Mouse (Mus musculus): Measurements from ENCODE around the gene Snrnp70. TPM values are rescaled to one million over a fixed set of nuclear protein-coding genes. Genes with fewer than 3 reads are reported as not detected.
"Not testable (repeated sequence)": the region's sequence is repeated elsewhere in the genome, so short reads cannot be mapped to it uniquely, and the experiment has no call there.

The Snrnp70 gene
- polyA plus RNA-seq, 1 experiment from 2014 or later: 56.5 TPM

GRCm38 (mm10) chr7:45359081-45359480 lies 36.5 kb downstream of the Snrnp70 start:
- H3K4me2 ChIP-seq (ENCODE audit: low read depth, low read length); H3K27ac ChIP-seq (replicated peaks; ENCODE audit: low read depth, low read length); H3K36me3 ChIP-seq (ENCODE audit: control insufficient read depth, insufficient read depth, low read length); H3K4me3 ChIP-seq (ENCODE audit: low read depth, low read length); ATAC-seq (ENCODE audit: low read depth); H3K9me3 ChIP-seq (ENCODE audit: control insufficient read depth, low read length); H3K9ac ChIP-seq (ENCODE audit: low read depth, low read length); H3K4me1 ChIP-seq (ENCODE audit: control insufficient read depth, insufficient read depth, low read length); DNase-seq (ENCODE audit: low spot score): not testable (repeated sequence)
- WGBS: 59% methylated on average over 10 of the region's 11 CpGs
- peaks cover 36% of the 10 kb centered on the region for H3K27me3 ChIP-seq (replicated peaks; ENCODE audit: control insufficient read depth, insufficient read depth, low read length)

- H3K4me1 ChIP-seq (ENCODE audit: control insufficient read depth, insufficient read depth, low read length): no peaks in the 10 kb centered on the region
- H3K4me2 ChIP-seq (ENCODE audit: low read depth, low read length): no peak overlapping the region
- no peak overlapping the region for H3K4me3 ChIP-seq (ENCODE audit: low read depth, low read length)
- H3K27ac ChIP-seq (replicated peaks; ENCODE audit: low read depth, low read length): no peak overlapping the region
- no peak overlapping the region for H3K9ac ChIP-seq (ENCODE audit: low read depth, low read length)
- DNase-seq (ENCODE audit: low spot score) (no peak), ATAC-seq (ENCODE audit: low read depth) (no peak)
- H3K27me3 ChIP-seq (replicated peaks; ENCODE audit: control insufficient read depth, insufficient read depth, low read length): peaks cover 10% of the 10 kb centered on the region
- H3K9me3 ChIP-seq (ENCODE audit: control insufficient read depth, low read length): no peaks in the 10 kb centered on the region
- no peaks in the 10 kb centered on the region for H3K36me3 ChIP-seq (ENCODE audit: control insufficient read depth, insufficient read depth, low read length)
- WGBS: 44% methylated on average over 12 of the region's 13 CpGs
These were observed 39.5 kb downstream of the Snrnp70 start for GRCm38 (mm10) chr7:45356087-45356486.

GRCm38 (mm10) chr7:45355318-45356020 lies 40.1 kb downstream of the Snrnp70 start:
- no peak overlapping the region for H3K27ac ChIP-seq (replicated peaks; ENCODE audit: low read depth, low read length)
- no peaks in the 10 kb centered on the region for H3K9me3 ChIP-seq (ENCODE audit: control insufficient read depth, low read length)
- H3K36me3 ChIP-seq (ENCODE audit: control insufficient read depth, insufficient read depth, low read length): no peaks in the 10 kb centered on the region
- no peak overlapping the region for H3K9ac ChIP-seq (ENCODE audit: low read depth, low read length)
- no peak overlapping the region for H3K4me2 ChIP-seq (ENCODE audit: low read depth, low read length)
- 0 out of 2 replicates have a peak, but pooled peaks cover 5% of the 10 kb centered on the region for H3K27me3 ChIP-seq (replicated peaks; ENCODE audit: control insufficient read depth, insufficient read depth, low read length)
- DNase-seq (ENCODE audit: low spot score): no peak
- H3K4me1 ChIP-seq (ENCODE audit: control insufficient read depth, insufficient read depth, low read length): no peaks in the 10 kb centered on the region
- 74% methylated on average over 15 of the region's 15 CpGs for WGBS
- ATAC-seq (ENCODE audit: low read depth): no peak
- no peak overlapping the region for H3K4me3 ChIP-seq (ENCODE audit: low read depth, low read length)

GRCm38 (mm10) chr7:45353041-45353440 lies 42.5 kb downstream of the Snrnp70 start:
- no peaks in the 10 kb centered on the region for H3K36me3 ChIP-seq (ENCODE audit: control insufficient read depth, insufficient read depth, low read length)
- WGBS: 26% methylated on average over 5 of the region's 5 CpGs
- no peak for DNase-seq (ENCODE audit: low spot score)
- no peak overlapping the region for H3K4me3 ChIP-seq (ENCODE audit: low read depth, low read length)
- ATAC-seq (ENCODE audit: low read depth): no peak
- H3K27ac ChIP-seq (replicated peaks; ENCODE audit: low read depth, low read length): no peak overlapping the region
- no peaks in the 10 kb centered on the region for H3K9me3 ChIP-seq (ENCODE audit: control insufficient read depth, low read length)
- H3K9ac ChIP-seq (ENCODE audit: low read depth, low read length): no peak overlapping the region
- H3K4me1 ChIP-seq (ENCODE audit: control insufficient read depth, insufficient read depth, low read length): no peaks in the 10 kb centered on the region
- H3K4me2 ChIP-seq (ENCODE audit: low read depth, low read length): no peak overlapping the region
- H3K27me3 ChIP-seq (replicated peaks; ENCODE audit: control insufficient read depth, insufficient read depth, low read length): no peaks in the 10 kb centered on the region

- Histone ChIP-seq H3K27me3 (replicated peaks; ENCODE audit: control insufficient read depth, insufficient read depth, low read length) (no peaks in the 10 kb centered on the region), H3K9me3 (ENCODE audit: control insufficient read depth, low read length) (no peaks in the 10 kb centered on the region), H3K9ac (ENCODE audit: low read depth, low read length) (no peak overlapping the region), H3K4me2 (ENCODE audit: low read depth, low read length) (no peak overlapping the region), H3K36me3 (ENCODE audit: control insufficient read depth, insufficient read depth, low read length) (no peaks in the 10 kb centered on the region), H3K27ac (replicated peaks; ENCODE audit: low read depth, low read length) (no peak overlapping the region), H3K4me3 (ENCODE audit: low read depth, low read length) (no peak overlapping the region), H3K4me1 (ENCODE audit: control insufficient read depth, insufficient read depth, low read length) (no peaks in the 10 kb centered on the region)
- DNase-seq (ENCODE audit: low spot score): no peak
- no peak for ATAC-seq (ENCODE audit: low read depth)
- WGBS: 69% methylated on average over 13 of the region's 13 CpGs
These were observed 48.6 kb downstream of the Snrnp70 start for GRCm38 (mm10) chr7:45346905-45347304.

- no peak for ATAC-seq (ENCODE audit: low read depth)
These were observed 52.0 kb downstream of the Snrnp70 start for GRCm38 (mm10) chr7:45343543-45343942.

GRCm38 (mm10) chr7:45342081-45342480 lies 53.5 kb downstream of the Snrnp70 start:
- DNase-seq (ENCODE audit: low spot score): no peak
- WGBS: 90% methylated on average over 11 of the region's 11 CpGs

More at GRCm38 (mm10) chr7:45343543-45343942, 52.0 kb downstream of the Snrnp70 start:
- Histone ChIP-seq H3K36me3 (ENCODE audit: control insufficient read depth, insufficient read depth, low read length) (no peaks in the 10 kb centered on the region), H3K27ac (replicated peaks; ENCODE audit: low read depth, low read length) (no peak overlapping the region), H3K9ac (ENCODE audit: low read depth, low read length) (no peak overlapping the region), H3K4me3 (ENCODE audit: low read depth, low read length) (no peak overlapping the region), H3K9me3 (ENCODE audit: control insufficient read depth, low read length) (no peaks in the 10 kb centered on the region), H3K4me2 (ENCODE audit: low read depth, low read length) (no peak overlapping the region), H3K27me3 (replicated peaks; ENCODE audit: control insufficient read depth, insufficient read depth, low read length) (no peaks in the 10 kb centered on the region), H3K4me1 (ENCODE audit: control insufficient read depth, insufficient read depth, low read length) (peaks cover 28% of the 10 kb centered on the region)
- WGBS: 31% methylated on average over 13 of the region's 13 CpGs
- no peak for DNase-seq (ENCODE audit: low spot score)

GRCm38 (mm10) chr7:45341303-45341702 lies 54.2 kb downstream of the Snrnp70 start:
- peak overlapping the region; percentile 53; the same call in 1 of the 2 replicates for H3K4me3 ChIP-seq (ENCODE audit: low read depth, low read length)
- H3K27ac ChIP-seq (replicated peaks; ENCODE audit: low read depth, low read length): peak overlapping the region; percentile 63; the same call in 1 of the 2 replicates
- H3K9me3 ChIP-seq (ENCODE audit: control insufficient read depth, low read length): no peaks in the 10 kb centered on the region
- no peak overlapping the region for H3K9ac ChIP-seq (ENCODE audit: low read depth, low read length)
- 3% methylated on average over 8 of the region's 8 CpGs for WGBS
- ATAC-seq (ENCODE audit: low read depth) (peak; percentile 17), DNase-seq (ENCODE audit: low spot score) (peak; percentile 88)
- peak overlapping the region; percentile 87 for H3K4me2 ChIP-seq (ENCODE audit: low read depth, low read length)
- no peaks in the 10 kb centered on the region for H3K36me3 ChIP-seq (ENCODE audit: control insufficient read depth, insufficient read depth, low read length)
- peaks cover 30% of the 10 kb centered on the region for H3K4me1 ChIP-seq (ENCODE audit: control insufficient read depth, insufficient read depth, low read length)
- no peaks in the 10 kb centered on the region for H3K27me3 ChIP-seq (replicated peaks; ENCODE audit: control insufficient read depth, insufficient read depth, low read length)

More at GRCm38 (mm10) chr7:45342081-45342480, 53.5 kb downstream of the Snrnp70 start:
- no peaks in the 10 kb centered on the region for H3K36me3 ChIP-seq (ENCODE audit: control insufficient read depth, insufficient read depth, low read length)
- H3K27me3 ChIP-seq (replicated peaks; ENCODE audit: control insufficient read depth, insufficient read depth, low read length): no peaks in the 10 kb centered on the region
- H3K4me3 ChIP-seq (ENCODE audit: low read depth, low read length): no peak overlapping the region
- H3K4me2 ChIP-seq (ENCODE audit: low read depth, low read length): no peak overlapping the region
- no peak overlapping the region for H3K9ac ChIP-seq (ENCODE audit: low read depth, low read length)
- peaks cover 30% of the 10 kb centered on the region for H3K4me1 ChIP-seq (ENCODE audit: control insufficient read depth, insufficient read depth, low read length)
- H3K9me3 ChIP-seq (ENCODE audit: control insufficient read depth, low read length): no peaks in the 10 kb centered on the region
- no peak overlapping the region for H3K27ac ChIP-seq (replicated peaks; ENCODE audit: low read depth, low read length)
- no peak for ATAC-seq (ENCODE audit: low read depth)

- Histone ChIP-seq H3K4me3 (ENCODE audit: low read depth, low read length) (peak overlapping the region; percentile 53), H3K36me3 (ENCODE audit: control insufficient read depth, insufficient read depth, low read length) (no peaks in the 10 kb centered on the region), H3K27ac (replicated peaks; ENCODE audit: low read depth, low read length) (peak overlapping the region; percentile 63), H3K27me3 (replicated peaks; ENCODE audit: control insufficient read depth, insufficient read depth, low read length) (no peaks in the 10 kb centered on the region), H3K9me3 (ENCODE audit: control insufficient read depth, low read length) (no peaks in the 10 kb centered on the region), H3K9ac (ENCODE audit: low read depth, low read length) (no peak overlapping the region; the same call in 1 of the 2 replicates), H3K4me2 (ENCODE audit: low read depth, low read length) (peak overlapping the region; percentile 87), H3K4me1 (ENCODE audit: control insufficient read depth, insufficient read depth, low read length) (peaks cover 30% of the 10 kb centered on the region)
- ATAC-seq (ENCODE audit: low read depth) (peak; percentile 24; the same call in 1 of the 2 replicates), DNase-seq (ENCODE audit: low spot score) (peak; percentile 92)
- under 1% methylated on average over 11 of the region's 11 CpGs for WGBS
These were observed 54.9 kb downstream of the Snrnp70 start for GRCm38 (mm10) chr7:45340669-45341068.
